ENCODE assay signal across 8 mouse cellular contexts in the genomic region with DNA sequence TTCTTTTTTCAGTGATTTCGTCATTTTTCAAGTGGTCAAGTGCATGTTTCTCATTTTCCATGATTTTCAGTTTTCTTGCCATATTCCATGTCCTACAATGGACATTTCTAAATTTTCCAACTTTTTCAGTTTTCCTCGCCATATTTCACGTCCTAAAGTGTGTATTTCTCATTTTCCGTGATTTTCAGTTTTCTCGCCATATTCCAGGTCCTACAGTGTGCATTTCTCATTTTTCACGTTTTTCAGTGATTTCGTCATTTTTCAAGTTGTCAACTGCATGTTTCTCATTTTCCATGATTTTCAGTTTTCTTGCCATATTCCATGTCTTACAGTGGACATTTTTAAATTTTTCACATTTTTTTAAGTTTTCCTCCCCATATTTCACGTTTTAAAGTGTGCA. TPM values are rescaled to one million over a fixed set of nuclear protein-coding genes. Genes with fewer than 3 reads are reported as not detected.
DNase-seq lines count a peak whose midpoint lies in the region; ATAC-seq and TF ChIP-seq lines count a peak whose summit lies in the region.
"Not testable (repeated sequence)": the region's sequence is repeated elsewhere in the genome, so short reads cannot be mapped to it uniquely, and the experiment has no call there.

No protein-coding gene starts in this region.

- intact Hi-C loops in gastrocnemius, adult 2 months (cut with DNase I) = not testable (repeated sequence)

- not testable (repeated sequence) for H3K27ac ChIP-seq in gastrocnemius, adult 2 months; hindbrain, embryonic 12.5 days; limb, embryonic 13.5 days; midbrain, embryonic 12.5 days (replicated peaks)

- not testable (repeated sequence) for H3K4me2 ChIP-seq in hindbrain, embryonic 12.5 days (replicated peaks); limb, embryonic 13.5 days (replicated peaks); midbrain, embryonic 12.5 days (replicated peaks)

- not testable (repeated sequence) for H3K9me3 ChIP-seq in hindbrain, embryonic 12.5 days (replicated peaks); midbrain, embryonic 12.5 days
- peaks cover 11% of the 10 kb centered on the region for H3K9me3 ChIP-seq in limb, embryonic 13.5 days

- 73% methylated on average over 8 of the region's 8 CpGs for WGBS in hindbrain, embryonic 12.5 days
- WGBS in limb, embryonic 13.5 days = 70% methylated on average over 8 of the region's 8 CpGs
- 70% methylated on average over 8 of the region's 8 CpGs for WGBS in midbrain, embryonic 12.5 days

- ATAC-seq in hindbrain, embryonic 12.5 days (ENCODE audit: low FRiP score) = peak; percentile 77
- ATAC-seq in limb, embryonic 13.5 days (ENCODE audit: low FRiP score, low read depth) = peak; percentile 72
- peak; percentile 77 for ATAC-seq in midbrain, embryonic 12.5 days (ENCODE audit: low FRiP score, low read depth)

- H3K27me3 ChIP-seq in hindbrain, embryonic 12.5 days; limb, embryonic 13.5 days; midbrain, embryonic 12.5 days: not testable (repeated sequence)

- peak; percentile 88 for DNase-seq in cerebellum, adult 9-10 months
- DNase-seq in gastrocnemius, adult 2 months = peak; percentile 15
- peak; percentile 99 for DNase-seq in layer of hippocampus, adult 11-12 months (ENCODE audit: low spot score)
- peak; percentile 89 to 92 for DNase-seq in right cerebral cortex, postnatal 36 days (ENCODE audit: low spot score in 2 of 2)
- peak; percentile 24 for DNase-seq in urinary bladder, adult 2 months (ENCODE audit: low spot score)

- not testable (repeated sequence) for H3K4me1 ChIP-seq in hindbrain, embryonic 12.5 days; limb, embryonic 13.5 days; midbrain, embryonic 12.5 days

- H3K4me3 ChIP-seq in gastrocnemius, adult 2 months; hindbrain, embryonic 12.5 days; limb, embryonic 13.5 days; midbrain, embryonic 12.5 days: not testable (repeated sequence)

- not testable (repeated sequence) for H3K36me3 ChIP-seq in hindbrain, embryonic 12.5 days; limb, embryonic 13.5 days; midbrain, embryonic 12.5 days

- TF ChIP-seq CTCF in gastrocnemius, adult 2 months (IDR thresholded peaks at IDR 0.05) = not testable (repeated sequence)

- H3K9ac ChIP-seq in hindbrain, embryonic 12.5 days; limb, embryonic 13.5 days; midbrain, embryonic 12.5 days (replicated peaks): not testable (repeated sequence)

RNA-seq across cellular contexts. Expression of gene Gm11168, which starts 3.5 kb away (rescaled TPM):
- not detected for total RNA-seq in gastrocnemius, adult 2 months (2021)
- not detected in 2 replicates for polyA plus RNA-seq in hindbrain, embryonic 12.5 days (2016; fragmentation: Nextera tagmentation; extraction: Ambion mirVana)
- not detected in 2 replicates for polyA plus RNA-seq in limb, embryonic 13.5 days (2015; fragmentation: Nextera tagmentation; extraction: Ambion mirVana)
- 0.37 TPM in 1 of 2 replicates, not detected in the other for polyA plus RNA-seq in midbrain, embryonic 12.5 days (2016; fragmentation: Nextera tagmentation; extraction: Ambion mirVana)
- polyA plus RNA-seq in urinary bladder, adult 2 months (2012; rRNA removed) = not detected in 2 replicates

RNA-seq across cellular contexts. Expression of gene Gm10722, which starts 5.9 kb away (rescaled TPM):
- total RNA-seq in gastrocnemius, adult 2 months (2021) = not detected
- polyA plus RNA-seq in hindbrain, embryonic 12.5 days (2016; fragmentation: Nextera tagmentation; extraction: Ambion mirVana) = not detected in 2 replicates
- polyA plus RNA-seq in limb, embryonic 13.5 days (2015; fragmentation: Nextera tagmentation; extraction: Ambion mirVana) = not detected in 2 replicates
- polyA plus RNA-seq in midbrain, embryonic 12.5 days (2016; fragmentation: Nextera tagmentation; extraction: Ambion mirVana) = not detected in 2 replicates
- polyA plus RNA-seq in urinary bladder, adult 2 months (2012; rRNA removed) = not detected in 2 replicates

RNA-seq across cellular contexts. Expression of gene Gm10721, which starts 6.3 kb away (rescaled TPM):
- not detected for total RNA-seq in gastrocnemius, adult 2 months (2021)
- polyA plus RNA-seq in hindbrain, embryonic 12.5 days (2016; fragmentation: Nextera tagmentation; extraction: Ambion mirVana) = 0.61 TPM in 1 of 2 replicates, not detected in the other
- 0.31 TPM in 1 of 2 replicates, not detected in the other for polyA plus RNA-seq in limb, embryonic 13.5 days (2015; fragmentation: Nextera tagmentation; extraction: Ambion mirVana)
- 0.59 TPM in 1 of 2 replicates, not detected in the other for polyA plus RNA-seq in midbrain, embryonic 12.5 days (2016; fragmentation: Nextera tagmentation; extraction: Ambion mirVana)
- not detected in 2 replicates for polyA plus RNA-seq in urinary bladder, adult 2 months (2012; rRNA removed)

RNA-seq across cellular contexts. Expression of gene Gm10720, which starts 8.8 kb away (rescaled TPM):
- not detected for total RNA-seq in gastrocnemius, adult 2 months (2021)
- not detected in 2 replicates for polyA plus RNA-seq in hindbrain, embryonic 12.5 days (2016; fragmentation: Nextera tagmentation; extraction: Ambion mirVana)
- not detected in 2 replicates for polyA plus RNA-seq in limb, embryonic 13.5 days (2015; fragmentation: Nextera tagmentation; extraction: Ambion mirVana)
- polyA plus RNA-seq in midbrain, embryonic 12.5 days (2016; fragmentation: Nextera tagmentation; extraction: Ambion mirVana) = not detected in 2 replicates
- polyA plus RNA-seq in urinary bladder, adult 2 months (2012; rRNA removed) = not detected in 2 replicates

RNA-seq across cellular contexts. Expression of gene Gm10719, which starts 10.6 kb away (rescaled TPM):
- not detected for total RNA-seq in gastrocnemius, adult 2 months (2021)
- 0.61 and 0.63 TPM in 2 replicates for polyA plus RNA-seq in hindbrain, embryonic 12.5 days (2016; fragmentation: Nextera tagmentation; extraction: Ambion mirVana)
- polyA plus RNA-seq in limb, embryonic 13.5 days (2015; fragmentation: Nextera tagmentation; extraction: Ambion mirVana) = not detected in 2 replicates
- polyA plus RNA-seq in midbrain, embryonic 12.5 days (2016; fragmentation: Nextera tagmentation; extraction: Ambion mirVana) = 0.50 and 0.65 TPM in 2 replicates
- not detected in 2 replicates for polyA plus RNA-seq in urinary bladder, adult 2 months (2012; rRNA removed)

Comparison
In these comparisons a context has a peak if more than half of its experiments do, and no peak if none do; other contexts are left out.
1. DNase-seq: peak in every context shown above with its lines; median percentile 99 in layer of hippocampus, adult 11-12 months; 90 in right cerebral cortex, postnatal 36 days; 88 in cerebellum, adult 9-10 months; 24 in urinary bladder, adult 2 months; 15 in gastrocnemius, adult 2 months.